Mouse (Mus musculus): ENCODE measurements at regions not wholly inside any gene's neighbourhood (a gene's known extent, or its start where the extent isn't known, plus 50 kb on each side); places are given as distances from the start of the nearest gene placed in this dataset.

DNA sequence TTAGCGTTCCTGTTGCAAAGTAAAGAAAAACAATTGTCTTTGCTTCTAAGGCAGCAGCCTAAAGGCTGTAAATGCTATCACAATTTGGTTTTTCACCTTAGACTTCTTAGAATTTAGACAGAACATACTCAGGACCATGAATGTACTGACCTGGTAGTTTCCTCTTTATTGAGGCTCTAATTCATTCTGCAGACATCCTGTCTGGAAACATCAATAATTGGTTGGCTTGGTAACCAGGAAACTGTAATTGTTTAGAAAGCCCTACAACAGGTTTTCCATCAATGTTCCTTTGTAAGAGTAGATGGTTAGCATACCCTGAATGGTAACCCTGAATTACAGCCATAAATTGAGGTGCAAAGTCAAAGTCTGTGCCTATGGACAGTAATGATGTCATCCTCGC is 67.4 kb upstream of the Prr30 start:
- no peak for TF ChIP-seq MEF2A (IDR thresholded peaks at IDR 0.05; ENCODE audit: borderline replicate concordance, low read depth, low read length)
- H3K4me1 ChIP-seq (ENCODE audit: control insufficient read depth in 1 of 2, insufficient read depth in 2 of 2): no peaks in the 10 kb centered on the region
- H3K27ac ChIP-seq (ENCODE audit: insufficient read depth, low read depth): no peak overlapping the region
- H3K9me3 ChIP-seq (replicated peaks; ENCODE audit: low read length): no peaks in the 10 kb centered on the region
- in situ Hi-C loops (cut with MboI; ENCODE audit: low pct_ligation_motif_present, low pct_unique_long_range_greater_than_20kb, low sequenced_read_pairs) (no loop called here), dilution Hi-C loops (cut with MboI; ENCODE audit: extremely low pct_ligation_motif_present, extremely low pct_unique_long_range_greater_than_20kb, low sequenced_read_pairs) (no loop called here)
- H3K4me2 ChIP-seq (ENCODE audit: insufficient read depth, low read depth, poor library complexity, severe bottlenecking): no peak overlapping the region
- H3K36me3 ChIP-seq (replicated peaks in 1 of 2; ENCODE audit: control insufficient read depth in 1 of 2, insufficient read depth in 1 of 2, low read length in 1 of 2): no peaks in the 10 kb centered on the region
- no peak overlapping the region for H3K4me3 ChIP-seq (replicated peaks in 1 of 3; ENCODE audit: low read depth in 2 of 3, low read length in 2 of 3, poor library complexity in 1 of 3)
- no peak for DNase-seq (ENCODE audit: extremely low read depth)
- no peaks in the 10 kb centered on the region for H3K79me2 ChIP-seq (replicated peaks; ENCODE audit: control insufficient read depth, extremely low read depth, insufficient read depth, poor library complexity, severe bottlenecking)
- H3K9ac ChIP-seq (ENCODE audit: insufficient read depth, low read depth): no peak overlapping the region
- no peaks in the 10 kb centered on the region for H3K27me3 ChIP-seq (replicated peaks)

All from CH12.LX (cell line).